Mouse (Mus musculus): ENCODE measurements at regions not wholly inside any gene's neighbourhood (a gene's known extent, or its start where the extent isn't known, plus 50 kb on each side); places are given as distances from the start of the nearest gene placed in this dataset.
A peak's percentile ranks its signal among the peaks of the same experiment; 100 is the strongest.

DNA sequence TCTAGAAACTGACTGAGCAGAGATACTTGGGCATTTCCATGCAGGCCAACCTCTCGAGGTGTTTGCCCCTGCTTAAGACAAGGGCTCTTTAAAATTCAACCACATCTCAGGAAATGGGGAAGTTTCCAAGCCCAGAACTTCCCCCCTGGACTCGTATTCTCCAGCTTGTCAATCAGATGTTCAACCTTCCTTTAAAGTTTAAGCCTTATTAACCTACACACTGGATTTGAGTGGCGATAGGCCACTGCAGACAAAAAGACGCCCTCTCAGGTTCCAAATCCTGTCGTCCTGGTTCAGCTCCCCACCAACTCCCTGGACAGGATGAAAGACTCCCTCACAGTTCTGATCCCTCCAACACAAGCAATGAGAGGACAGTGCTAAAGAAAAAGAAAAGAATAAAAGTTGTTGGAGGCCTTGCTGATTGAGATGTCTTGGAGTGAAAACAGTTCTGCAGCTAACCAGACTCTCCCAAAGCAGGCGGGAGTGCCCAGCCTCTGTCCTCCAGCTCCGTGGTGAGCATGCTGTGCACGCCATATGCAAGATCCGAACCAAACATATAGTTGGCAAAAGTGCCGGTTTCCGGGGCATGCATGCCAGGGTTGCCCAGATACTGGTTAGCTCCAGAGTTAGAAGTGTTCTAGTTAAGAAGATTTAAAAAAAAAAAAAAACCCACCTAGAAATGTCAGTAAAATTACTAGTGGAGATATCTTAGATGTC is 298.3 kb downstream of the Mycn start:
- DNase-seq (ENCODE audit: low read depth, low spot score) = no peak

DNA sequence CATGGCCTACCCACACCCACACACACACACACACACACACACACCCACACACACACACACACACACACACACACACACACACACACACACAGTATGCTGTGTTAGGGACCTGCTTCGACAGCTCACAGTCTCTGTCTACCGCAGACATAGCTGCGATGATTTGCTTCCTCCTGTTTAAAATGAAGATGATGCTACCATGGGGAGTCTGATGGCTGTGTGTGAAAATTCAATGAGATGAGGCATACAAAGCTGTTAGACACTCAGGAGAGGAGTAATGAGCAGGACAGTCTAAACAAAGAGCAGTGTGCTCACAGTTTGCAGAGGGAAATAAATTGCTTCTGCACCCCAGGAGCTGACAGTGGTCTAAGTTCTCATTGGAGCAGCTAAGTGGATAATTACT is 306.4 kb downstream of the Mycn start:
- no peak for DNase-seq (ENCODE audit: low read depth, low spot score)

DNA sequence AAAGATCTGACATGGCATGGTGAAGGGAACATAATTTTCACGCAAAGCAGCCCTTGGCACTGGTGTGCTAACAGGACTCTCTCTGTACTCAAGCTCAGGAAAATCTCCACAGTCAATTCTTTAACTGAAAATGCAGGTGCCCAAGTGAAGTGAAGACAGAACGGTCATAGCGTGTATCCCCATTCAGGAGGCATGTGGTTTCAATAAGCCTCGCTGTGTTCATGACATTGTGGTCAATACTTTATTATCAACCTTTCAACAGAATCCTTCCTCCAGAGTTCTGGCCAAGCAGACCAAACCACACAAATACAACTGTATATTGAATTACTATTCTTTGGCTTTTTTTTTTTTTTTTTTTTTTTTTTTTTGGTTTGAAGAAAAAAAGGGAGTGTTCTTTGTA is 314.1 kb downstream of the Mycn start:
- no peak for DNase-seq (ENCODE audit: low read depth, low spot score)

DNA sequence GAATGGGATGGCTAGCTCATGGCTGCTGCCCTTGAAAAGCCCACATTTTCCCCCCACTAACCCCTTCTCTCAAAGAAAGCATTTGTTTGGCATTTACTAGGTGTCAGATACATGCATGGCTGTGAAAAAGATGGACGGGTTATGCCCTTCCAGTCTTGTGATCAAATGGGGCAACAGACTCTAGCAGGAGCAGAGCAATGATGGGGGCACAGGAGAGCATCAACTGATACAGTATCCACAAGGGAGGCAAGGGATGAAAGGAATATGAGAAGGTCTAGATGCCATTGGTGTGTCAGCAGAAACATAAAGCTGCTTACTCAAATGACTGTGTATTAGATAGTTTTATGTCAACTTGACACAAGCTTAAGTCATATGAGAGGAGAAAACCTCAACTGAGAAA is 315.9 kb downstream of the Mycn start:
- no peak for DNase-seq (ENCODE audit: low read depth, low spot score)

DNA sequence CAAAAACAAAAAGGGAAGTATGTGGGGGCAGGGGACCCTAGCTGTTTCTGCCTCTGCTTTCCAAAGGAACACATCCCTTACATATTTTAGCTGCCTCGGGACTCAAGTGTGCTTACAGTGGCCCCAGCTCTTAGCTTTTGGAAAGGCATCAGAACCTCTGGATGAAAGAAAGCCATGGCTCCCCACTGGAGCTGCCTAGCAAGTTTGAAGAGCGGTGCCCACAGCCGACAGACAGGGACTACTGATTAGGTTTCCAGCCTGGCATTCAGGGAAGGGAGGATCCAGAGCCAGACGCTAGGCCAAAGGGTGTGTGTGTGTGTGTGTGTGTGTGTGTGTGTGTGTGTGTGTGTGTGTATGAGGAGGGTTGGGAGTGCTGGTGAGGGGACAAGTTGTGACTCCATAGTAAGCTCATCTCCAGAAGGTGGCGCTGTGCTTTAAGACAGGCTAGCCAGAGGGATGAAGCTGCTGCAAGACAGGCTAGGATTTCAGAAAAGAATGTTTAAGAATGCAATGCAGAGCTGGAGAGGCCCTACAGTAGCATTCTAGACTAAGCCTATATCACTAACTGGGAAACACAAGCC is 318.9 kb downstream of the Mycn start:
- peak; percentile 53 for DNase-seq (ENCODE audit: low read depth, low spot score)

DNA sequence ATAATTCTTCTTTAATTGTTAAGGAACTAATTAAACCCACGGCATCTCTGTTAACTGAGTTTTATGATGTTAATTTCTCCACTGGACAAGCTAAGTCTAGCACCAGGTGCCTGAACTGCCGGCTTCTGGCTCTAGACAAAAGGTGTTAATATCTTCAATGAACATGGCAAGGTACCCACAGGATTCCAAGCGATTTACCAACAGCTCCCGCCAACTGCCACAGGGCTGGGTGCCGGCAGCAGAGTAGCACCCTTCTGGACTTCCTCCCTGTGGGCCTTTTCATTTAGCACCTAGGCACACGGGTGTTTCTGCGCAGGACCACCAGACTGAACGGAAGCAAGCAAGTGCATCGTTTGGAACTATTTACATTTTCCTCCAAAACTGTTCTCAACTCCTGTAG is 320.2 kb downstream of the Mycn start:
- DNase-seq (ENCODE audit: low read depth, low spot score) = no peak

DNA sequence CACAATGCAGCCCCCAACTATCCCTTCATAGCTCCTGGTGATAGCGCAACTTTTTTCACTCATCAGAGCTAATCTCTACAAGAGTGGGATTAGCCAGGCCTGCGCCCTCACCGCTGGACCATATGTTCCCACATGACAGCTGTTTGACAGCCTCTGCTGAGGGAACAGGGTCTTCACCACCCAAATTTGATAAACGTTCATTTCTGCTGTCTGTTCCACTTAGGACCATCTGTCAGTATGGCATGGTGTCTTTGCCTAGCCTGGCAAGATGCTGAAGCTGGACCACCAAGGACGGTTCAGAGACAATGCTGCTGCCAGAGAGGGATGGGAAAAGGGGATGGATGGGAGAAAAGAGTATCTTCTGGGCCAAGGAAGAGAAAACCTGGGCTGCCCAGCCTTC is 321.4 kb downstream of the Mycn start:
- DNase-seq (ENCODE audit: low read depth, low spot score) = no peak

DNA sequence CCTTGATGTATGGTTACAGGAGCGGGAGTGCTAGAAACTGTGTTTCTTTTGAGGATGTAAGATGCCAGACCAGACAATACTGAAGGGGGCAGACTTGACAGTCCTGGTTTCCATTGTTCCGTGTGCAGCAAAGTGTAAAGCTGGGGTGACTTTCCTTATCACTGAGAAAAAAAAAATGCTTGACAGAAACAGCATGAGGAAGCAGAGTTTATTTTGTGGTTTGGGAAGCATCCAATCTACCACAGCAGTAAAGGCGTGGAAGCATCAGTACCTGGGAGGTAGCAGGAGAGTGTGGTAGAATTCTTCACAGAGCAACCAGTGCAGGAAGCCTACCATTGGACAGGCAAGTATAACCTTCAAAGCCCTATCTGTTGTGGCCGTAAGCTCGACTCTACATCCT is 322.3 kb downstream of the Mycn start:
- no peak for DNase-seq (ENCODE audit: low read depth, low spot score)

DNA sequence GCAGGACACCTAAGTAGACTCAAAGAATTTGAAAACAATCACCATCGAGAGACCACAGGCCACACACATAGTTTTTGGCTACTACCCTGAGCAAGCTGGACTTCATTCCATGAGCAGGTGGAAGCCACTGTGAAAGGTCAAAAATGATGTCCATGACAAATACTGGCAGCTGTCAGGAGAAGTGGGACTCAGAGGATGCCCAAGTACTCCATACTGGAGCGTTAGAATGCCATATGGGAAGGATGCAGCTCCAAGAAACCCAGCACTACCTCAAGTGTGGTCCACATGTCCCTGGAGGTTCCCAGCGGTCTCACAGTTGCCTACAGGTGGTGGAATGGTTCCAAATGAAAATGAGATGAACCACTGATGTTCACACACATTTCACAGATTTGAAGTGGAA is 329.2 kb downstream of the Mycn start:
- no peak for DNase-seq (ENCODE audit: low read depth, low spot score)

DNA sequence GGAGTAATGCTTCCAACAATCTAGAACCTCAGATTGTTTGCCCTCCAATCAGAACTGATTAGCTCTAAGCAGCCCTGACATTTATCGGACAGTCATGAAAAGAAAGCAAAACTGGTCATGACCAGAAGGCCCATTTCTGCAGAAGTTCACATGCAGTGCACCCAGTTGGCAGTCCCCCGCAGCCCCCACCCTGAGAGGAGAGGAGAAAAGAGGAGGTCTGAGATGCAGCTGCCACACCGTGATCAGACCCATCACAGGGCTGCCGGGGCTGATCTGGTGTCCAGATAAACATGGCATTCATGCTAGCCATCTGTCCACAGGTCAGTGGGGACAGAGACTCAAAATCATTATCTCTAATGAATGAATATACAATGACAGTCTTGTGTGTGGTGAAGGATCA is 330.9 kb downstream of the Mycn start:
- DNase-seq (ENCODE audit: low read depth, low spot score) = no peak

DNA sequence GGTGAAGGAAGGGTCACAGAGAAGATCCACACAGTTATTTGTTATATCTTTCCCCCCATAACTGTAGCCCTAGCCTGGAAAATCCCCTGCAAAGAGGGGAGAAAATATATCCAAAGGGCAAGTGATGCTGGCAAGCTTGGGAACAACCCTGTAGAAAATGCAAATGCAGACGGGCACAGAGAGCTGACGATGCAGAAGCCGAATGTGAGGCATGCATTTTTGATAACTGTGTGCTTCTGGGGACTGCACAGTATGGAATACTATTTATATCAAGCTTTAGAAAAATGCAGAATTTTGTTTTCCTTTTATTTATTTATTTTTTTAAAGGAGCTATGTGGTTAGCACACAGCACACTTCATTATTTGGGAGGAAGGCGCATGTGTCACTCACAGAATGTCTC is 333.7 kb downstream of the Mycn start:
- no peak for DNase-seq (ENCODE audit: low read depth, low spot score)

DNA sequence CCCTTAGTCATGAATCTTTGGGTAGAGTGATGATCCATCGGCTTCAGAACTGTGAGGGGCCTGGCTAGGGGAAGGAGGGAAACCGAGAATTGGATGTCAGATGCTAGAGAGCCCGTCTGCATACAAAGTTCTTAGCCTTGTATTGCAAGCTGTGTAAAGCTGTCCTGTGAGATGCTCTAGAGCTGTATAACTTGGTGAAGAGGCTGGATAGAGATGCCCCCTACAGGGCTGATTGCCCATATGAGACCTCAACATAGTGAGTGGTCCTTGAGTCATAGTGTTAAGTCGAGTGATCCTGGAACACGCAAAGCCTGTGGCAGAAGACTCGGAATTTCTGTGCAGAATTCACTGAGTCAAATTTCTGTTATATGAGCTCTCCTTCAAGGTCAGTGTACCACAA is 334.8 kb downstream of the Mycn start:
- DNase-seq (ENCODE audit: low read depth, low spot score) = no peak

DNA sequence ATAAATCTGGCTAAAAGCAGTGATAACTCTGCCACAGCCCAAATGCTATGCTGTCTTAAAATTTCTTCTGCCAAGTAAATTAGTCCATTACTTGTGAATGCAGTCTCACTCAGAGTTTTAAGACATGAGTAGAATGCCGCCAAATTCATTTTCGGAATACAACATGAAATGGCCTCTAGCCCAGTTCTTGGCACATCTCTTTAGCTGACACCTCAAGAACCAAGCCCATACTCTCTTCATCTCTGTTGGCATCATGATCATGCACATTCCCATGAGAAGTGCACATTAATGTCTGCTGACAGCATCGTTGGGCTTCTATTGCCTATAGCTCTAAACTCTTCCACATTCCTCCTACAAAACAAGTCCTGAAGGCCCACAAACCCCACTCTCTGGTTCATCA is 336.2 kb downstream of the Mycn start:
- DNase-seq (ENCODE audit: low read depth, low spot score) = no peak

DNA sequence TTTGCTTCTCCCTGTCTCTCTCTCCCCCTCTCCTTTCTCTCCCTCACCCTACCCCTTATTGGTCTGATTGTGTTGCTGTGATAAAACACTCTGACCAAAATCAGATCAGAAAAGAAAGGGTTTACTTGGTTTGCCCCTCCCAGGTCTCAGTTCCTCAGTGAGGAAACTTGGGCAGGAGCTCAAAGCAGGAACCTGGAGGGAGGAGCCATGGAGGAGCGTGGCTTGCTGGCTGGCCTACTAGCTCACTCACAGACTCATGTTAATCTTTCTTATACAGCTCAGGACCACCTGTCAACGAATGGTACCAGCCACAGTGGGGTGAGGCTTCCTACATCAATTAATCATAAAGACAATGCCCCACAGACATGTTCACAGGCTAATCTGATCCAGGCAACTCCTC is 339.4 kb downstream of the Fam49a start:
- no peak for DNase-seq (ENCODE audit: low read depth, low spot score)

DNA sequence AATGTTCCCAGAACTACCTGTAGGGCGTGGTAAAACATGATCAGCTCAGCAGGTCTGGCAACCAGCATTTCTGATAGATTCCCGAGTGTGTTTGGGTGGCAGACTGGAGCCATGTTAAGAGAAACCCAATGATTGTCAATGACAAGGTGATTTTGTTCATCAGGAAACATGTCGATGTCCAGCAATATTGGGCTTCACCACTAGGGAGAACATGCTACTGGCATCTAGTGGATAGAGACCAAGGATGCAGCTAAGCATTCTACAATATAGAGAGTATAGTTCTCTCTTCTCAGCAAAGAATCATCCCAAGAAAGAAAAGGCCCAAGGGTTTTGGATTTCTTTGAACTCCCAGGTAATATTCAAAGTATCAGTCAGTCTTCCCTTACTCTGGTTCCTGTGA is 333.5 kb downstream of the Fam49a start:
- no peak for DNase-seq (ENCODE audit: low read depth, low spot score)

DNA sequence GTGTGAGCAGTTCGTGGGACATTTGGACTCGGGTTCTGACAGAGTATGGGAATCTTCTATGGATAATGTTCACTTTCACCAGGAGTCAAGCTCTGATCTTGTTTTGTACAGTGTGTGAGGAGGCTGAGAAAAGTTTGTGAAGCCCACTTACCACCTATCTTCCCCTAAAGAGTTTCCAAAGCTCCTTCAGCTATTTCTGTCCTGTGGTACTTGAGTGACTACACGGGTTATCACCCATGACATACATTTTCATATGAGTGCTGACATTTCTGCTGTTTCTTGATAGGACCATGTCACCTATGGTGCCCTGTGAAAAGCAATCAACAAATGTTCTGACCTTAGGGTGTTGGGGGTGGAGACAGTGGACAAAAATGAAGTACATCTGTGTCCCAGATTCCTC is 332.6 kb downstream of the Fam49a start:
- no peak for DNase-seq (ENCODE audit: low read depth, low spot score)

DNA sequence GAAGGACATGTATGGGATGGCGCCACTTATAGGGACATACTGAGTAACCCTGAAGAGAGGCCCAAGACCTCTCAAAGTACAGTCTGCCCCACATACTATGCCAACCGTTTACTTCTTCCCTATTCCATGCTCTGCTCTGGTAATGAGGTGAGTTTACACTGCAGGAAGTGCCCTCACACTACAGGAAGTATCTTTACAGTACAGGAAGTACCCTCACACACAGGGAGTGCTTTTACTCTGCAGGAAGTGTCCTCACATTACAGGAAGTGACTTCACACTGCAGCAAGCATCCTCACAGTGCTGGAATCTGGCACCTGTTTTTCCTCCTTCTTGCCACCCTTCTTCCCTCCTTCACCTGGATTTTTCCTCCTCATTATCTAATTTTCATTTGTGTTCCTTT is 331.4 kb downstream of the Fam49a start:
- DNase-seq (ENCODE audit: low read depth, low spot score) = no peak

DNA sequence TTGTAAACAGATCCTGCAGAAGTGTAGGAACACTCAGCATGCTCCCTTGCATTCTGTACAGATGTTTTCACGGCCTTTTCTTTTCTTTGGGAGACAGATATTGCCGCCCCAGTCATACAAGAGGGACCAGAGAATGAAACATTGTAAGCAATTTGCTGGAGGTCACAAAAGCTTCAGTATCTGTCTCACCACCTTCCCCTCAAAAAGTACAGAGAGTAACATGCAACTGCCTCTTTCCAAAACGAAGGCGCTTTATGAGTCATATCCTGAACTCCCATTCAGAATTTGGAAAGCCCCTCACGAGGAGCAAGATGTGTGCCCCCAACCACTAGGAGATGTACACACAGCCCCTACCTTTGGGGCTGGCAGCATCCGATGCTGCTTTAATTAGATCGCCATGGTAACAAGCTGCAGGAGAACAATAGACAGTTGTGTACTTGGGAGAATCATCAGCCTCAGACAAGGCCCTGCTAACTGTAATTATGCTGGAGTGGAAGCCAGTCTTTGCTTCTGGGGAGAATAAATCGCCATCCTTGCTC is 328.9 kb downstream of the Fam49a start:
- no peak for DNase-seq (ENCODE audit: low read depth, low spot score)

DNA sequence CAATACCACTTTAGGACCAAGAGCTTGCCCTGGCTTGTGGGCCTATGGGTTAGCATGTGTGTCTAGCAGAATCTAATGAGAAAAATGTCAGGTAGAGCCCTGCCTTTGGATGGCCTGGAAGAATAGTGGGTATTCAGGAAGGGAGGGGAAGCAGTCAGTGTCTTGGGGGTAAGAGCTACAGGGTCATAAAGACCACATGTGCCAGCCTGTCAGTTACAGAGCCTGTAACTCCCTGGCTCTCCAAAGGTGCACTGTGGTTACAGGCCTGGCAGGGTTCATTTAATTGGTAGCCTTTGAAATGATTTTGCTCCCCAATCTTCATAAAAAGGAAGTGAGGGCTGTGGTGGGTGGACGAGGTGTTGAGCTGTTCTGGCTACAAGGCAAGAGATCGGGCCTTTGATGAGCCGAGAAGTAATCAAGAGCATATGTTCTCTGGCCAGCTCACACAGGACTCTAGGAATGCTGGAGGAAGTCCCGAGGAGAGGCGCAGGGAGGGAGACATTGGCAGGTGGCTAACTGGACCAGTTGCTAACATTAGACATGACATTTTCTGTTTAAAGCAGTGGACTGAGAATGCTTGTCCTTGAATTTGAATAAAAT is 326.9 kb downstream of the Fam49a start:
- DNase-seq (ENCODE audit: low read depth, low spot score) = no peak

DNA sequence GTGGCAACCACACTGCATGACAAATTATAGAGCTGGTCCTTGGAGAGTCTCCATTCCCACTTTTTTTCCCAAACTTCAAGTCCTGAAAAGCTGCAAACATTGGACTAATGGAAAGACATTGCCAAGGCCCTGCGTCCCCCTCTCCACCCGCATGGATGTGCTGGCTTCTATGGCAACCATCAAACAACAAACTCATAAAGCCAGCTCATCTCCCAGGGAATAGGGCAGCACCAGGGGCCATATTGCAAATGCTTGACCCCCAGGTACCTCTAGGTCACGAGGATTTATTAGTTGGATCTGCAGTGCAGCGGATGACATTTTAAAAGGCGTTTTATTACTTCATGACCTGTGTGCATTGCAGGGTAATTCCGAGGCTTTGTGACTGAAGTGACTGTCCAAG is 324.5 kb downstream of the Fam49a start:
- DNase-seq (ENCODE audit: low read depth, low spot score) = no peak

DNA sequence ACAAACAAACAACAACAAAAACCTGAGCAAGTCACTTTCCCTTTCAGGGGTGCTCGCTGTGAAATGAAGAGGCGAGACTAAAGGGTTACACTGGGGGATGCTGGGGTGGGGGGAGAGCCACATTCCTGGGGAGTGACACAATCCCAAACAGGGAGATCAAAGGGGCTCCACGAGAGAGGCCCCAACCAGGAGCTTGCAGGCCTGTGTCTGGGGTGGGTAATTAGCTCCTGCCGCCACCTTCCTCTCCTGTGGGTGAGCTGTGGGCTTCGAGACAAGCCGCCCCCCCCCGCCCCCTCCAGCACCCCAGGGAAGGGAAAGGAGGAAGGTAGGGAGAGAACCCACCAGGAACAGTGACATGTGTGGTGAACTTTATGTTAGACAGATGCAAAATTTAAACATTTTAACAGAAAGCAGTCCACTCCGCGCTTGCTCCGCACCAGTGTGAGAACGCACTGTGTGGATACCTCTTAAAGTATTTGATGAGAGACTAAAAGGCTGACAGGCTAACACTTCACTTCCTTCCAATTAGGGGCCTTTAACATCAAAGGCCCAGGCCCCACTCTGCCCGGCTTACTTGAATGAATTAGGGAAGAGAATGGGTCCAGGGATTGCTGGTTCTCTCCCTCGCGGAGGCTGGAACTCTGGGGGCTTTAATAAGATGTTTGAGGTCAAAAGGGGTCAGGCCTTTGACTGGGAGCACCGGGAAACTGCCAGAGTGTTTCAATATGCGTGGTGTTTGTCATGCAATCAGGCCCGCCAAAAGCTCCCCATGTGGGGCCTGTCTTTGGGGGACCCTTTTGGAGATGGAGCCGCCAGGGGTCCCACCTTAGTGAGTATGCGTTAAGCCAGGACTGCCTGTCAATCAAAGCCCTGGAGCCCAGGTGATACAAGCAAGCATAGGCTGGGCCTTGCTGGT is 319.6 kb downstream of the Fam49a start:
- no peak for DNase-seq (ENCODE audit: low read depth, low spot score)

DNA sequence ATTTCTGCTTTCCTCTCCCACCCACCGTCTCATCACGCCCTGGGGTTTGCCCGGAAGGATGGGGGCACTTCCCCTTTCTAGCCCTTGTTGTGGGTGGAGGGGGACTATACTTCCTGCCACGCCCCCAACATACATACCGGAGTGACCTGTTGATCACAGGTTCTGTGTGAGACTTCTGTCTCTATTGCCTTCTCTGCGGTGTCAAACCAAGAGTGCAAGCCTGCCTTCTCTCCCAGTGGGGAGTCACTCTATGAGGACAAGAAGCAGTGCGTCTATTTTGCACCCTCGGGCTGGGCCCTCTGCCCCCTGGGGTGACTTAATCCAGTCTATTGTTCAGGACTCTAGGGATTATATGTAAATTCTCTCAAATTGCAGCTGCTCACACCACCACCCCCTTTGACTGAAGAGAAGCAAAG is 318.8 kb downstream of the Fam49a start:
- DNase-seq (ENCODE audit: low read depth, low spot score) = peak; percentile 52
